Mouse (Mus musculus) cerebellum, postnatal 14 days (tissue): ENCODE data around the gene Fap.

Source experiments
- DNase-seq, 2 experiments: peaks; one replicate each; pipeline ENCODE4 v3.0.0; 2021; ENCODE audit warnings: mixed read lengths in 2 of 2

Fap gene

DNA sequence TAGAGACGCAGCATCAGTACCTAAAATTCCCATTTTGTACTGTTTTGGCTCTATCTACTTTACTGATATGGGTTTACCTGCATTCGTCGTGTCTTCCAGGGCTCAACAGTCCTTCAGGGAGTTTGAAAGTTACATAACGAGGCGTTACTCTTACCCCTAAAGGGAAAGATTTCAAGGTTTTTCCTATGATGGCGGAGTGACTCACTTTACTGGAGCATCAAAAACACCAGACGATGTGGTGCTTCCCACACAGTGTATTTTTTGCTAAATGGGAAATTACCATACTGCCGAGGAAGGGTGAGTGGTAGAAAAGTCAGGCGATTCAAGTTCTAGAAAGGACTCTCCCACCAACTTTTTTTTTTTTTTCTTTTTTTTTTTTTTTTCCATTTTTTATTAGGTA is 47.5 kb downstream of the Fap start:
- DNase-seq = no peak

DNA sequence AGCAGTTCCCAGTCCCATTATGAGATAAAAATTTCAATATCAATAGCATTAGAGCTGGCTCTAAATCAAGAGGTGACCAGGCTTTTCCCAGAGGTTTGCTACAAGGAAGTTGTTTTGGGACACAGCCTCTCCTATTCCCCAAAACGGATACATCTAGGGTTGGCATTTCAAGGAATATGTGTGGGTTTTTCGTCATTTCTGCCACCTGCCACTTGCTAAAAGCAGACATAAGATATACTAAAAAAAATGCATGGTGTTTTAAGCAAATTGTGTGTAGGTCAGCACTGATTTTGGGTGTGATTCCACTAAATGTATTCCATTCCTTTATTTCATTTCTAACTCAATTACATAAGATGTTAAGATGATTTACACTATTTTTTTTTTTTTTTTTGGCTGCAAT is 56.1 kb downstream of the Fap start:
- no peak for DNase-seq

DNA sequence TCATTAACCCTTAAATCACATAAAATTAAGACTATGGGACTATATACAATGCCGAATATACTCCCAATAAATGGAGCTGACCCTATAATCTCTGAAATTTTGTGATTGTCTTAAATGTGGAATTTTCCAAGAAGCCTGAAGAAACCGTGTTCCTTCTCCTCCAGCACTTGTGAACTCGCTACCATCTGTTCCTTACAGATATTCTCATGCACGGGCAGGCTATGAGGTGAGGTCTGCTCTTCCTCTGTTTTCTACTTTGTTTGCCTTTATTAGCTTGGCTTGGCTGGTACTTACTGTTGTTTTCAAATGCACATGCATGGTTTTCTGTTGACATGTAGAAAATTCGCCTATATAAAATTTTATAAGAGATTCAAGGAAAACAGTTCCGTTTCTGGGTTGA is 59.4 kb downstream of the Fap start:
- peak in 1 of 2 experiments; percentile 7 for DNase-seq

DNA sequence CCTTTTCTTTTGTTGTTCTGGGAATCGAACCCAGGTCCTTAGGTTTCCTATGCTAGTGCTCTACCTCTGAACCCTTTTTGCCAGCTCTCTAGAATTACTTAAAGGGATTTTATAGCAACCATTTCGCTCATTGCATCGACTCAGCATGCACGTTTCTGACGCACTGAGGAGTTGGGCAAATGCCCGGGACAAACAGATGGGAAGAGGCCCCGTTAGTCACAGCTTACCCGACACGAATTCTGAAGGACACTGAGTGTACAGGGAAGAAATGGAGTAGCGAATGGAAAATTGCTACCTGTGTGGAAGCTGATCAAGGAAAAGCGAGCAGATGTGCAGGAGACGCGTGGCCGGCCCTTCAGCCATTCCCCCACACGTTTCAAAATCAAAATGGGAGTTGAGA is 60.4 kb downstream of the Fap start:
- peak; percentile 87 to 89 for DNase-seq

DNA sequence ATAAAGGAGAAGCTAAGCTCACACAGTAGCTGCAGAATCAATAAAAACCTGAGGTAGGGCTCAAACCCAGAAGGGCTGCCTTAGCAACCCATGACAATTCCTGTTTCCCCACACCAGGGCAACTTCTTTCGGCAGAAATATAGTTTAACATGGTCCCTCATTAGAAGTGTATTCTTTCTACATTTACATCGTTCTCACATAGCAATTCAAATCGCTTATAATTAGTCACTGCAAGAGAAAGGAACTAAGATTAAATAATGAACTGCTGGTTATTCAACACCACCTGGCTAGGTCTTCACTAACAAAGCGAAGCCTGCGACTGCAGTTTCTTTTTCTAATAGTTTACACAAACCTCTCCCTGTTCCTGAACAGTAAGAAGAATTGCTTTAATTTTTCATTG is 66.7 kb downstream of the Fap start:
- DNase-seq = no peak

DNA sequence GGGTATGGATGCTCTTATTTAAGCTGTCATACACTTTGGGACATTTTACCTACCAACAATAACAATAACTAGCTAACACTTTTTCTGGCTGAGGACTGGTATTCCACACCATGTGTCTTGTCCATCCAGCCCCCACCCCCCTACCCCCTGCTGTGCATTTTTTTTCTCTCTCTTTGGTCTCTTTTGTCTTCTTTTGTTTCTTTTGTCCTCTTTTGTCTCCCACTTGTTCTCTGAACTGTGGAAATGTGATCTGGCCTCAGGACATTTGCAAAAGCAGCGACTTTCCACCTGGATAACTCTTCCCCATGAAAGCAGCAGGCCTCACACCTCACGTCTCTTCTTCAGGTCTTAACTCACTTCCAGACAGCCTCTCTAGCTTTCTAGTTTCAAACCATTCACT is 67.4 kb downstream of the Fap start:
- DNase-seq = no peak

DNA sequence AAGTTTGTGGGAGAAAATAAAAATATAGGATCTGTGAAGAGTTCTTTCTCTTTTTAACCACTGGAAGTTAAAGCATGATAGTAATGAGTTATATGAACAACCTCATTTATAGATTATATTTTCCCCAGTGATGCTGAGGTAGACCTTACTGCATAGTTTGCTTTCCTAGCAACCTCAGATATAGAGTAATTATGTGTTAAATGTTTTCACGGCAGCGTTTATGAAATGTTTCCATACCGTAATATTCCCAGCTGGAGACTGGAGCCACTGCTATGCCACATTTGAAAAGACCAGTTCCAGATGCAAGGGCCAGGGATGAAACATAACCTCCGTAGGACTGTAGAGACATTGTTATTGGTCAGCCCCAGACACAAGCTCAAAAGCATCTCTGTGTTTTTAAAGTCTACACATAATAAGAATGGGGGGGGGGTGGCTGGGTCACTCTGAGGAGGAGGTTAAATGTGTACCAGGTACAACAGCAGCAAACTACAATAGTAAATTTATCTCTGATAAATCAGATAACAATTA is 69.5 kb downstream of the Fap start:
- DNase-seq = no peak

DNA sequence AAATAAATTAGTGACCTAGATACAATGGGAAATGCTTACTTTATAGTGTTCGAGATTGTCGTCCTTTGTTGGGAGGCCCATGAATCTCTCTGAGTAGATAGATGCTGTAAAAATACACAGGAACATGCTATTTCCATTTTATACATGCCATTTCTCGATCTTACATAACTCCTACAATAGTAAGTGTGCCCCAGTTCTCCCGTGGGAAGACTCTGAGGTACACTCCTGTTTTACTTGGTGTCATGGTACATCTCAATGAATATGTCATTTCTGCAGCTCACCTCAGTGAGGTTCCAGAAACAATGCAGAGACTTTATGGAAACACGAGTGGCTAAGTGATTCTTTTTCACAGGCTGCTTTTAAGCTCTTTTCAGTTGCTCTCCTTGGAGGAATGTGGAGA is 70.5 kb downstream of the Fap start:
- DNase-seq = no peak

DNA sequence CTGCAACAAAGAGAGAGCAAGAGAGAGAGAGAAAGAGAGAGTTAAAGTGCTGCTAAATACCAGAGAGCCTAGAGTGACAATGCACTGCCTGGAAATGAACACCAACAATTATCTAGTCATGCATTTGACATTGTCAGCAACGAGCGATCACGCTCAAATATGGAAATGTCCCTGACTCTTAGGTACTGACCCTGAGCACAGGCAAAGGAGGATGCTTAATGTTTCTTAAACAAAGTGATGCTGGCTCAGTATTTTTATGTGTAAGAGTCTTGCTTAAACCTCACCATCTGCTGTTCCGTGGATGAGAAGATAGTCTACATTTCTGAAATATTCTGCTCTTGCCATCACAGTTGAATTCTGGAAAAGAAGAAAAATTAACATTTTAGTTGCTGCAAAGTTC is 71.4 kb downstream of the Fap start:
- no peak for DNase-seq

DNA sequence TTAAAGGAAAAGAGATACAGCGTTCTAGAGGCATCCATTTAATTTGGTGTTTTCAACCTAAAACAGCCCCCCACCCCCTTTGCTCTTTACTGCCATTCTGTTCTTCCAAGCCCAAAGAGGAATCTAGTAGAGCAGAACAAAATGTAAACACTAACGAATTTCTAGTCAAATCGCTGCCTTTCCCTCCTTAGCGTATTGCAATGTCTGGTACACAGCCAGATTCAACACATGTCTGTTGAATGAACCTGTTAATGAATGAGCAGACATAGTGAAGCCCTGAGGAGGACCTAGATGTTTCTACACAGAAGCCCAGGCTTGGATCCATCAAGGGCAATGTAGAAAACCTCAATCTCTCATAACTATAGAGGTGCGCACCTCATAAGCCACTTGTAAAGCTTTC is 75.1 kb downstream of the Fap start:
- DNase-seq = no peak

DNA sequence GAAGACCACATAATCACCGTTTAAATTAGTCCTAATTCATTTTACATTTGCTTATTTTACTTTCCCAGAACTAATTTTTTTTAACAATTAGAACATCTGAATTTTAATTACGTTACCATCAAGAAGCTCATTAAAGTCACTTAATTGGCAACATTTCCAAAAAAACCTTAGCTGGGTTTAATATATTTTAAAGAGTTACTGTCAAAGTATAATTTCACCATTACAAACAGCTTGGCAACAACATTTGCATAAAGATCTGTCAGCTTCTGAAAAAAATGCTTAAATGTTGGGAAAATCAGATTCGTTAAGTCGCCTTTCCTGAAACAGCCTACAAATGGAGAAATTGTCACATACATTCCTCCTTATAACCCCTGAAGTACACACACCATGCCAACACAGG is 75.8 kb downstream of the Fap start:
- DNase-seq = no peak

DNA sequence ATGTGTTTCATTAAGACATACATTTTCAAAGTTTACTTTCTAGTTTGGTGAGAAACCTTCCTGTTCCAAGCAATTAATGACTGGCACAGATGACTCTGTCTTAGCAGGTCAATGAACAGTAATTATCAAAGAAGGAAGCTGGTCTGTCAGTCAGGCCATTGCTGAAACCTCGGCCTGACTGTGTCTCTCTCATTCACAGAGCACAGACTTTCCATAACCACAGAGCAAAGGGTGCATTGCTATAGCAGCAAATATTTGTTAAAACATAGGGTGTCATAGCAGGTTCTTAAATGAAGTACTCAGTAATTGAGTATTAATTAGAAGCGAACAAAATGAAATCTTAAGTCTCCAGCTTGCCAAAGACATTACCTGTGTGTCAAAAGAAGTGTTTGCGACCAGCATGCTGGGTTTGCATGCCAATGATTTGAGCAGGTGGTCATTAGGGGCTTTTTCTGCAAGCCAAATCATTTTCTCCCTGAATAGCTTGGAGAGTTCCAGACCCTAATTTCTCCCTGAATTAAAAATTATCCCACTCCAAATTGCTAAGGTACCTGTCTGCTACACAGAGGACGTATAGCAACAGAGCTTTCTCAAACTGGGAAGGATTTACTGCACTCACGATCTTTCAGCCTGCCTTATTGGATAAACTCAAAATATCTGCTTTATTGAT is 76.4 kb downstream of the Fap start:
- DNase-seq = peak in 1 of 2 experiments; percentile 9

DNA sequence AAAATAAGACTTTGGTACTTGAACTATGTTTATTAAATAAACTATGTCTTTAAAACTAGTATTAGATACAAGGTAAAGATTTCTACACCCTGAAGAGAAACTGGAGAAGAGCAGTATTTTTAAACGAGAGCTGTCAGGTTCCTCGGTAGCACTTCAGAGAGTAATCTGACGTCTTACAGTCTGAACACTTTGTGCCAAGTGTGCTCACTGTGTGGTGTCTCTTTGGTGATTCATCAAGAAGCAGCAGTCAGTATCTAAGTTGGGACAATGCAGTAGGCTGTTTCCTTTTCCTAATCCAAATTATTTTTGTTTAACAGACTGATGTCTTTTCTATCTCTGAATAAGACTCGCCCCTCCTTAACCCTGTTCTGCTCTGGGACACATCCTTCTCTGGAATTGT is 78.5 kb downstream of the Fap start:
- DNase-seq = no peak

DNA sequence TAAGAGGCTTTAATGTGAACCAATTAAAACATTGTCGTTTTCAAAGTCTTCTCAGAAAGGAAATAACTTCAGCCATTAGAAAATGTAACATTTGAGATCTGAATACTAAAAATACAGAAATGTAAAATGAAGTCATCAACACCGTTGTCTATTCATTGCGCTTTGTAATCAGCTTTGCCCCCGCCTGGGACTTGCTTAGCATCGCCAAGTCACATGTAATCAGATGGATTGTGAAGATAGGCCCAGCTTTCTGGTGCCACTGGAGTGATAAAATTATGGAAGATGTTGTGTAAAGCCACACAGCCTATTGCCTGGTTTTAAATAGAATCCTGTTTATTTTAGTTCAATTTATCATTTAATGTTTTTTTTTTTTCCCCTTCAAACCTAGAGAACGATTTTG is 84.0 kb downstream of the Fap start:
- no peak for DNase-seq

DNA sequence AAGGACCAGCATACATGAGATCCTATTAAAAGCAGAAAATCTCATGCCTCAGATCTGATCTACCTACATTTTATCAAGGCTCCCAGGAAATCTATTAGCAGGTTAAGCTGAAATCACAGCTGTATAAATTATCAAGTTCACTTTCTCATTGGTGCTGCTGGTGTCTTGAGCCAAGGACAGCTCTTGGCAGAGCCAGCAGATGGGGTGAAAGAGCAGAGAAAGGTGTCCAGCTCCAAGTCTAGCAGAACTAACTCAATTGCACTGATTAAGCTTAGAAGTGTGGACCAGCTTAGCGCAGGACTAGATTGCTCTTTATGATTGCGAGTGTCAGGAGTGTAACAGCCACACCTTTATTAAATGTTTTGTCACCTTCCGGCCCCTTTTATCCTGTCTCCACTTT is 89.0 kb downstream of the Fap start:
- DNase-seq = no peak

DNA sequence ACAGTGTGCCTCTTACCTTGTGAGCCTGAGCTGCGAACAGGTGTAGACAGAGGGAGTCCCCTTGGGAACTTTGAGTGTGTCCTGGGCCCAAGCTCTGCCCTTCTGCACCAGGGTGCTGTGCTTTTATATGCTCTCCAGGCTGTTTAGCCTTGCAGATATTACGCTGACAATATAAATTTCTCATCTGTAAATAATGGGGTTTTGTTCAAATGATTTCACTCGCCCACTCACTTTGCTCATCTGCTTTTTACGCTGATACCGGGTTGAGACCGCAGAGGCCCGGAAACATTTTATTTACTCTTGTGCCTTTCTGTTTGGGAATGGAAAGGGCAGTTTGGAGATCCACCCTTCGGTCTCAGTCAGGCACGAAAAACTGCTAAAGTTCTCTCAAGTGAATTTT is 90.3 kb downstream of the Fap start, which contains the start of gene Gcg:
TSS of gene Gcg (minus strand) at position 101 of the 400 bp plus-strand sequence.
- no peak for DNase-seq

DNA sequence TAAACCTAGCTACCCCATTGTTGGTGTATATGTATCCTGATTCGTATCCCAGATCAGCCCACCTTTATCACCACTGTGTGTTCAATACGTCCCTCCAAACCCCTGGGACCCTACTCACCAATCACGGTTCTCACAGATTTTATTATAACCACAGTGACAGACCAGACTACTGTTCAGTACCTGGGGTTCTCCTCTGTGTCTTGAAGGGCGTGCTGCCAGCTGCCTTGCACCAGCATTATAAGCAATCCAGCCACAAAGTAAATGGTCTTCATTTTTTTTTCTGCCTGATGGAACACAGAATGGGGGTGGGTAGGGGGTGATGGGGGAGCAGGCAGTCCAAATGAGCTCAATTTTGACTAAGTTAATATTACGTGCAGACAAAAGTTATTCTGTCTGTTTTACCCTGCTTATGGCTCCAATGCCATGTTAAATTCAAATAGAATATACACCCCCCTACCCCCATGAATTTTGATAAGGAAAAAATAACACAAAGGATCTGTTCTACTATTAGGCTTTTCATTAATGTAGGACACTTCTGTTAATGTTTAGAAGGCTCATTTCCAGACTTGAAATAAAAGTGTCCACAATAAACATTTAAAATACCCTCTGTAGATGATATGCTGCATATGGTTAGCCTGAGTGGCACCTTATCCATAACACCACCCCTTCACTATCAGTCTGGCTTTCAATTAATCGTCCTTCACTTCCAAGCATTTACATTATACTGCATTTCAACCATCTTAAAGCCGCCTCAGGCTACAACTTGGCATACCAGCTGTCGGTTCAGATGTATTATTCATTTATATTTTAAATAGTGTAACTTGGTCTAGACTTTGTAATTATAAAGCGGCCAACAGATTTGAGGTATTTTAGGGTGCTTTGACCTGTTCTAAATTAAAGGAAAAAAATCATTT is 93.3 kb downstream of the Fap start:
- no peak for DNase-seq

DNA sequence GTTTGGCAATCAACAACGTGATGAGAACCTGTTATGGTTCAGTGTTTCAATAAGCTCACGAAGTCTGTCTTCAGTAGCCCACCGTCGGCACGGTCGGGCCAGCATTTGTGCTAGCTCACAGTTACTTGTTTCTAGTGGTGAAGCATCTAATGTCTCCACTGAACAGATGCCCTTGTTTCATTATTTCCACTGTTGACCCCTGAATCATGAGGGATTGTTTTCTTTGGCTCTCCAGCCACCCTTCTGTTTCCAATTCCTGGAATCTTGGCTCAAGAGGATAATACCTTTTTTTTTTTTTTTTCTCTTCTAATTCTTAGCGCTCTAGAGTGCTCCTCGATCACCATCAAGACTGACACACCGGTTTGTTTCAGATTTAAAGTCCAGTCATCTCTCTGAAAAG is 104.3 kb downstream of the Fap start:
- peak in 1 of 2 experiments; percentile 4 for DNase-seq

DNA sequence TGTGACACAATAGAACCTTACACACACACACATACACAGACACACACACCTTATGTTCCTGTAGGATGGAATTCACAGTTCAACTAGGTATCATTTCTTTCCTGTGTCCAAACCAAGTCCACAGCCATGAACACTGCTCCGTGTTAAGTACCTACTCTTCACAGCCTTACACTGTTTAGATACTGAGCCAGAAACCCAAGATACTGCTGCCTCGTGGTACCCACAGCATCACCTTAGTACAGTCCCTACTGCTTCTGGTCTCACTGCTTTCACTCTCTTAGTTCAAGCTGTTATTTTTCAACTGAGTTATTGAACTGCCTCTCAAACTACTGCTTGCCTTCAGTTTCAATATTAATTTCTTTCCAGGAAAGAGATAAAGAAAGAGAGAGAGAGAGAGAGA is 110.6 kb downstream of the Fap start:
- DNase-seq = no peak

DNA sequence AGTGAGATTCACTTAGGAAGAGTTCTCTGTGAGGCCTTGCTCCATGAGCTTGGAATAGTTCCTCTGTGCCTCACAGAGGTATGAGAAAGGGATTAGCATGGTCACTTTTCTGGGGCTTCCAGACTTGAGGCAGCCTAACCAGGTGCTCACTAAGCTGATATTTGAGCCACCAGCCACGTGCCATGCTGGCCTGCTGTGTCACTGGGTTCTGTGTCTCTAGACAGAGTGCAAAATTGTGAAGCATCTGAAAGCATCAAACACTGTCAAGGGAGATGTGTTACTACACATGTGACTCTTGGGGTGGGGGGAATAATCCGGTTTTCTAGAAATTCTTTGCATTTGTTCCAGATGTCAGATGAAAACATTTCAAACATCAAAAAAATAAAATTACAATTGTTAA is 111.7 kb downstream of the Fap start:
- DNase-seq = no peak

DNA sequence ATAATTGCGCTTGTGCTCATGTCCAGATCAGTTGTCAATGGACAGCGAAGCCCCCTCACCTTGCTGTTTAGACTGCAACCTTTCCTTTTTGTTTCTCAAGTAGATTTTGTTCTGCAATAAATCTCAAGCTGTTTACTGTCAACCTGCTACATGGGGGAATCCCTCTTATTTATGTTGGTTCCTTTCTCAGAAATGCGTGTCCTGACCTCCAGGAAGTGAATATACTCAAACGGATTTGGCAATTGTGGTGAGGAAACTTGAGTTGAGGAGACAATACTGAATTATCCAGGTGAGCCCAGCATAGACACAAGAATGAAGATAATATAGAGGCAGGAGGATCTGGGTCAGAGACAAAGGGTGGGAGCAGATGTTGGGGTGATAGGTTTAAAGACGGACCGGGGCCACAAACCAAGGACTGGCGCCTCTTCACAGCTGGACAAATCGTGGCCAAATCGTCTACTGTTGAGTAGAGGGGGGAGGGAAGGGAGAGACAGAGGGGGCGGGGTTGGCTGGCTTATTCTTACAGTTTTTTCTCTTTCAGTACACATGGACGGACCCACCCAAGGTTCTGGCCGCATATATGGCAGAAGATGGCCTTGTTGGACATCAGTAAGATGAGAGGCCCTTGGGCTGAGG is 112.9 kb downstream of the Fap start:
- DNase-seq = no peak

DNA sequence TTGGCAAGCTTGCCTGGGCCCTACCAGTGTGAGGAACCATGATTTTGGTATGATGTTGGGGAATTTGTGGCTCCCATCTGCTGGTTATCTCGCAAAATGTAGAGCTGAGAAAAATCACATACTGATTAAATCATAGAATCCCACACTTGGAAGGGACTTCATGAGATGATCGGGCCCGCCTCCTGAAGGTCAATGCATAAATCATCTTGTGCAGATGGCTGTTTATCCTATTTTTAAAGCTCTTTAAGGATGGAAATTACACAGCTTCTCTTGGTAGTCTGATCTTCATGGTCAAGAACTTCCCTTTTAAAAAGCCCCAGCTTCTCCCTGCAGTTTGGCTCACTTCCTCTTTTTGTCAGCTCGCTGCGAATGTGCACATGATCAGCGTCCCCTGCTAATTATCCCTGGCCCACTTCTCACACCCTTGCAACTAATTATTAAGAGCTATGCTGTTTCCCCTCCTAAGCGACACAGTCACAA is 113.6 kb downstream of the Fap start:
- peak in 1 of 2 experiments; percentile 7 for DNase-seq
